Mouse (Mus musculus) bone marrow, adult 2 months (tissue): Measurements from ENCODE around the gene Snx11.

Experiments
- CTCF ChIP-seq: fragments of 200-500 bp; IDR thresholded peaks from 2 replicates; pipeline ENCODE4 v1.5.1; 2011; ENCODE audit warnings: low read length, control low read depth; ENCODE audit not compliant: control insufficient read depth, insufficient read depth
- POLR2A ChIP-seq: fragments of 200-500 bp; IDR thresholded peaks from 2 replicates; pipeline ENCODE4 v1.6.1; 2011; ENCODE audit warnings: low read depth, mild to moderate bottlenecking, control low read depth, low read length, borderline replicate concordance; ENCODE audit not compliant: control insufficient read depth

DNA sequence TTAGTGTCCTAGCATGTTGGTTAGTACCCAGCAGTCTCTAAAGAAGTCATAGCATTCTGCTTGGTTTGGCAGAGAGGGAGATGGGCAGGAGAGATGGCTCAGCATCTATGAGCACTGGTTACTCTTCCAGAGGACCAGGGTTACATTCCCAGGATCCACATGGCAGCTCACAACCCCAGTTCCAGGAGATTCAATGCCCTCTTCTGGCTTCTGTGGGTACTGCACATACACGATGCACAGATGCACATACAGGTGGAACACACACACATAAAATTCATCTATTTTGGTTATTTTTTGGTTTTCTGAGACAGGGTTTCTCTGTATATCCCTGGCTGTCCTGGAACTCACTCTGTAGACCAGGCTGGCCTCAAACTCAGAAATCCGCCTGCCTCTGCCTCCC, 22.1 kb downstream of the Snx11 start:
- no peak for TF ChIP-seq CTCF
- TF ChIP-seq POLR2A: no peak
